Mouse (Mus musculus) forebrain, embryonic 14.5 days (tissue): ENCODE results near the gene Pard3b. TPM values are rescaled to one million over a fixed set of nuclear protein-coding genes. Genes with fewer than 3 reads are reported as not detected.
A peak's percentile ranks its signal among the peaks of the same experiment; 100 is the strongest.

Source experiments
- ATAC-seq: fragments of 200-750 bp; cut with Nextera tagmentation; 2 replicates; pipeline ENCODE4 v1.8.0; 2017; ENCODE audit warnings: mild to moderate bottlenecking, moderate library complexity
- DNase-seq: peaks from one replicate; pipeline ENCODE4 v3.0.0-alpha.2; 2015; ENCODE audit warnings: low spot score
- H3K27ac ChIP-seq: fragments of 300-500 bp; sonication (generic); 2 replicates; pipeline ENCODE4 v1.5.1; 2014; ENCODE audit warnings: low read depth, mild to moderate bottlenecking, control low read depth, low read length, moderate library complexity
- H3K27me3 ChIP-seq: fragments of 300-500 bp; sonication (generic); replicated peaks from 2 replicates; pipeline ENCODE4 v1.6.1; 2014; ENCODE audit warnings: low read length, control low read depth, mixed read lengths; ENCODE audit not compliant: control insufficient read depth, insufficient read depth
- H3K36me3 ChIP-seq: fragments of 300-500 bp; sonication (generic); 2 replicates; pipeline ENCODE4 v1.6.1; 2014; ENCODE audit warnings: low read length, control low read depth; ENCODE audit not compliant: control insufficient read depth, insufficient read depth
- H3K4me1 ChIP-seq: fragments of 300-500 bp; sonication (generic); 2 replicates; pipeline ENCODE4 v1.6.1; 2014; ENCODE audit warnings: antibody characterized with exemption, low read length, control low read depth; ENCODE audit not compliant: control insufficient read depth, insufficient read depth
- H3K4me2 ChIP-seq: fragments of 300-500 bp; sonication (generic); 2 replicates; pipeline ENCODE4 v1.6.1; 2014; ENCODE audit warnings: mild to moderate bottlenecking, control low read depth, low read length
- H3K4me3 ChIP-seq: fragments of 300-500 bp; sonication (generic); 2 replicates; pipeline ENCODE4 v1.5.1; 2014; ENCODE audit warnings: low read depth, low read length, control low read depth
- H3K9ac ChIP-seq: fragments of 300-500 bp; sonication (generic); 2 replicates; pipeline ENCODE4 v1.6.1; 2014; ENCODE audit warnings: mild to moderate bottlenecking, low read length, control low read depth, moderate library complexity
- H3K9me3 ChIP-seq: fragments of 300-500 bp; sonication (generic); replicated peaks from 2 replicates; pipeline ENCODE4 v1.6.1; 2016; ENCODE audit warnings: low read length, control low read depth, mixed read lengths; ENCODE audit not compliant: control insufficient read depth
- WGBS: fragments of 180-500 bp; shearing (Covaris S2); extraction: QIAGEN DNeasy Blood & Tissue Kit; methylation state at CpG from one replicate; pipeline ENCODE4 v1.1.7; 2014; 5-methylcytosine and 5-hydroxymethylcytosine counted together
- polyA plus RNA-seq: library from polyadenylated mRNA; unstranded; fragments of >200 nt; fragmentation: Nextera tagmentation; extraction: Ambion mirVana; gene quantifications from 2 replicates; pipeline ENCODE4 v1.2.1, GENCODE M21; 2014

Pard3b gene
- polyA plus RNA-seq, 1 experiment from 2014 or later, result 4.3 TPM

DNA sequence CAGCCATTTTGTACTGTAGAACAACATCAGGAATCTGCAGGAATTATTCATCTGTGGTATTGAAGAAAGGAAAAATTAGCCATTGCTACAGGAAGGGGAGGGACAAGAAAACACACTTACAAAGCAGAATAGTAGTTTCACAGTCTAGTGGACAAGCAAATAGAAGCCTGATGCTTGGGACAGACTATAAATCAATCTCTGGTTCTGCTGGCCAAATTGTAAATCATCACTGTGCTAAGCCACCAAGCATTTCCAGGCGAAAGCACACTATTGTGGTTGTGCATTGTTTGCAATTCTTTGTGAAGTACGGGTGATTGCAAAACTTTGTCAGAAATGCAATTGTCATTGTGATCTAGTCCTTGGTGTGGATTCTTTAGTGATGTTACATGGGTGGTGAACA is 786.7 kb downstream of the Pard3b start:
- Histone ChIP-seq H3K4me3 (no peak overlapping the region), H3K27me3 (no peaks in the 10 kb centered on the region; the same call in 1 of the 2 replicates), H3K4me2 (no peak overlapping the region), H3K4me1 (peaks cover 5% of the 10 kb centered on the region), H3K9ac (no peak overlapping the region), H3K9me3 (no peaks in the 10 kb centered on the region), H3K36me3 (no peaks in the 10 kb centered on the region), H3K27ac (no peak overlapping the region)
- 84% methylated on average over 2 of the region's 2 CpGs for WGBS
- DNase-seq (no peak), ATAC-seq (no peak)

- Histone ChIP-seq H3K27ac (no peak overlapping the region), H3K9me3 (no peaks in the 10 kb centered on the region), H3K9ac (no peak overlapping the region), H3K4me3 (no peak overlapping the region), H3K4me2 (no peak overlapping the region), H3K4me1 (peaks cover 5% of the 10 kb centered on the region), H3K36me3 (no peaks in the 10 kb centered on the region), H3K27me3 (no peaks in the 10 kb centered on the region; the same call in none of the 2 replicates)
- no peak for DNase-seq
- WGBS, result 82% methylated on average over 6 of the region's 6 CpGs
- ATAC-seq, result no peak
These were observed 790.1 kb downstream of the Pard3b start for GRCm38 (mm10) chr1:62428736-62429135.

DNA sequence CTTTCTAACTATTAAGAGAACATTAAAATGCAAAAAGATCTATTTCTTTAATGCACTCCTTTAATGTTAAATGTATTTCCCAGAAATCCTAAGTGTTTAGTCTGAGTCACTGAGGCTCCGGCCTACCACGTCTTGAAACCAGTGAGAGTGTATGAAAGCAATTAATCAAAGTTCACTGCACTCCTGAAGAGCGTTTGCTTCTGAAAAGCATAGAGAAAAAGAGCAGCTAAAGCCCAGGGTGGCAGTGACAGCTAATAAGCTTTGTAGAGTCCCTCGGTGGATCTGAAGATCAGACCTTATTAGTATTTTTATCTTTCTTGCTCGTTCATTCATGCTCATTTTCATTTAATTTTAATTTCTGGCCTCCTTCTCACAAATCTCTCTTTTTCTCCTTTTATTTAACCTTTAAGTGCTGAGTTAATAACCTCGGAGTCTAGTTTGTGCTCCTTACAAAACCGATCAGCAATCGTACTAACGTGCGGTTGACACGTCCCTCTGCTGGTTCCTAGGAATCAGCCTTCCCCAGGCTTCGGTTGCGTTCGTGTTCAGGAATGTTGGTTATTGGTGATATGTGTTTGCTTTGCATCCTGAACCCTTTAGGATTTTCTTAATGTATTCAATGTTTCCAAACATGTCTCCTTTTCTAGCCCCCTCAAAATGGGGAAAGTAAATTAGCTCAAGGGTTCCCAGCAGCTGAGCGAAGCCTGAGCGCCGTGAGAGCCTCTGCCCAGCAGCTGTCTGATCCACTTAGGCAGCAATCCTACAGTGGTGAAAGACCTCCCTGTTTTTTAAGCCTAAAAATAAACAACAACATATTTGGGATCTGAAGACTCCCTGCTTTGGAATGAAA is 790.9 kb downstream of the Pard3b start:
- Histone ChIP-seq H3K36me3 (no peaks in the 10 kb centered on the region), H3K9me3 (no peaks in the 10 kb centered on the region), H3K4me1 (peaks cover 5% of the 10 kb centered on the region), H3K27me3 (no peaks in the 10 kb centered on the region; the same call in none of the 2 replicates), H3K4me2 (peak overlapping the region; percentile 33), H3K4me3 (peak overlapping the region; percentile 9; the same call in 1 of the 2 replicates), H3K27ac (no peak overlapping the region), H3K9ac (no peak overlapping the region)
- DNase-seq (peak; percentile 73), ATAC-seq (peak; percentile 73)
- 9% methylated on average over 17 of the region's 17 CpGs for WGBS

DNA sequence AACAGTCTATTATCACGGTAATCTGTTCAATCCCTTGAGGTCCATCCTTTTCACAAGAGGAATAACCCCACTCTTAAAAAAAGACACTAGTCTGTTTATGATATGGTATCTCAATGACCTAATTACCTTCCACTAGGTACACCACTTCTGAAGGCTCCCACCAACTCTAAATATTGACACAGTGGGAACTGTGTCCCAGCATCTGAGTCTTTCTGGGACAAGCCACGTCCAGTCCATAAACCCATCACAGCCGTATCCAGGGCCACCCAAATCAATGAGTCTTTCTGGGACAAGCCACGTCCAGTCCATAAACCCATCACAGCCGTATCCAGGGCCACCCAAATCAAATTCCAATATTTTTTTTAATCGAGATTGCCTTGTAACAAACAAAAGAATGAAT is 792.4 kb downstream of the Pard3b start:
- DNase-seq, result no peak
- no peak for ATAC-seq
- no peaks in the 10 kb centered on the region; the same call in none of the 2 replicates for H3K27me3 ChIP-seq
- H3K4me1 ChIP-seq, result peaks cover 5% of the 10 kb centered on the region
- no peak overlapping the region for H3K4me3 ChIP-seq
- no peaks in the 10 kb centered on the region for H3K9me3 ChIP-seq
- H3K27ac ChIP-seq, result no peak overlapping the region
- no peak overlapping the region for H3K4me2 ChIP-seq
- no peaks in the 10 kb centered on the region for H3K36me3 ChIP-seq
- 41% methylated on average over 6 of the region's 6 CpGs for WGBS
- no peak overlapping the region for H3K9ac ChIP-seq

GRCm38 (mm10) chr1:62433891-62434290 is 795.3 kb downstream of the Pard3b start:
- Histone ChIP-seq H3K9me3 (no peaks in the 10 kb centered on the region), H3K4me2 (no peak overlapping the region), H3K36me3 (no peaks in the 10 kb centered on the region), H3K4me1 (peaks cover 5% of the 10 kb centered on the region), H3K9ac (no peak overlapping the region), H3K27me3 (no peaks in the 10 kb centered on the region; the same call in 1 of the 2 replicates), H3K4me3 (no peak overlapping the region), H3K27ac (no peak overlapping the region)
- DNase-seq, result no peak
- 72% methylated on average over 5 of the region's 5 CpGs for WGBS
- no peak for ATAC-seq

GRCm38 (mm10) chr1:62435844-62436243 is 797.2 kb downstream of the Pard3b start:
- Histone ChIP-seq H3K4me2 (no peak overlapping the region), H3K27ac (no peak overlapping the region), H3K4me1 (no peaks in the 10 kb centered on the region), H3K4me3 (no peak overlapping the region), H3K27me3 (no peaks in the 10 kb centered on the region; the same call in 1 of the 2 replicates), H3K9me3 (no peaks in the 10 kb centered on the region), H3K9ac (no peak overlapping the region), H3K36me3 (no peaks in the 10 kb centered on the region)
- DNase-seq, result peak; percentile 30
- 57% methylated on average over 9 of the region's 9 CpGs for WGBS
- ATAC-seq, result no peak

DNA sequence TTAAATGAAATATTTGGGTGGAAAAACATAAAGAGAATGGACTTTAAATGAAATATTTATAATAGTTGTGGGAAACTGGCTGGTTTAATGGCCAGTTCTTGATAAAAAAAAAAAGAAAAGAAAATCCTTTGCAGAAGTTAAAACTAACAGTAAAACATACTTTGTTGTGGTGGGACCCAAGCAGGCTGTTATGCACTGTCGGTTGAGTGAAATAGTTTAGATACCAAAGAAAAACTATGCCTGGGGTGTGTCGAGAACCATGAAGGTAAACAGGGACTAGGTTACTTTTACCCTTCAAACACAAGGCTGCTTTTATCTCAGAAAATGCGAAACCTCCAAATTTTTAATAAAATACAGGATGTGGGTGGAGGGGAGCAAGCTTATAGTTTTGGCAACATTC is 797.7 kb downstream of the Pard3b start:
- H3K4me1 ChIP-seq, result no peaks in the 10 kb centered on the region
- H3K4me3 ChIP-seq, result no peak overlapping the region
- H3K9me3 ChIP-seq, result no peaks in the 10 kb centered on the region
- no peaks in the 10 kb centered on the region; the same call in 1 of the 2 replicates for H3K27me3 ChIP-seq
- H3K27ac ChIP-seq, result no peak overlapping the region
- no peaks in the 10 kb centered on the region for H3K36me3 ChIP-seq
- ATAC-seq, result no peak
- no peak for DNase-seq
- no peak overlapping the region for H3K9ac ChIP-seq
- 89% methylated on average over 3 of the region's 3 CpGs for WGBS
- H3K4me2 ChIP-seq, result no peak overlapping the region

DNA sequence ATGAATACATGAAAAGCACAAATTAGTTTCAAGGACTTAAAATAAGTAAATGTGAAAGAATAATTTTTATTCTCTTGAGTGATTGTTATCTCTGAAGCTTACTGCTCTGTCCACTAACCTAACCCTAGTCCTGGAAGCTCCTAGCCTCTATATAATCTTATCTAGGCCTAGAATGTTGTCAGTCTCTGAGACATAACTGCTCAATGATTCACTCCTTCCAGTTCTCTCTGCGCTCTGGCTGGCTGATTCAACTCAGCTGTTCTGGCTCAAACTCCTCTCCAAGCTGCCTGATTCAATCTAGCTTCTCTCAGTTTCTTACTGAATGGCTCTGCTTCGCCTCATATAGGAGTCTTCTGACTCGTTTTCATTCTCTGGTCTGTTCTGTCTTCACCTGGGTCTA is 798.9 kb downstream of the Pard3b start:
- DNase-seq, result no peak
- 79% methylated on average over 3 of the region's 3 CpGs for WGBS

DNA sequence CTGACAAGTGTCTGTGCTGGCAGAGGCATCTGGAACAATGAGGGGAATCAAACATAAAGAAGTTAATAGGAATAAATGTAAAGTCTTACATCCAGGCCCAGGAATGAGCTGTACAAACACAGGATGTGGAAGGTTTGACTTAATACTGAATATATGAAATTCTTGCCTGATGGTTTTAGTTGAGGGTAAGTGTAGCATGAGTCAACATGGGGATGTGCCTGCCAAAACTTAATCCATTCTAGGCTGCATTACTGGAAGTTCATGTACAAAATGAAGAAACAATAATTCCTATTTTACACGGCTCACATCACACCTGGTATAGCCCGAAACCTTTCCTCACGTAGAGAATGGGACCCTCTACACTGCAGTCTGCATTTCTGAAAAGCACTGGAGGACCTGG is 805.8 kb downstream of the Pard3b start:
- Histone ChIP-seq H3K9ac (no peak overlapping the region), H3K27me3 (no peaks in the 10 kb centered on the region), H3K4me1 (no peaks in the 10 kb centered on the region), H3K4me2 (no peak overlapping the region), H3K9me3 (no peaks in the 10 kb centered on the region), H3K27ac (no peak overlapping the region), H3K36me3 (no peaks in the 10 kb centered on the region), H3K4me3 (no peak overlapping the region)
- ATAC-seq (no peak), DNase-seq (no peak)
- 88% methylated on average over 3 of the region's 3 CpGs for WGBS

More for the DNA sequence above, 798.9 kb downstream of the Pard3b start:
- no peaks in the 10 kb centered on the region for H3K27me3 ChIP-seq
- H3K4me1 ChIP-seq, result no peaks in the 10 kb centered on the region
- no peak overlapping the region for H3K27ac ChIP-seq
- no peaks in the 10 kb centered on the region for H3K36me3 ChIP-seq
- no peak for ATAC-seq
- H3K4me2 ChIP-seq, result no peak overlapping the region
- H3K9me3 ChIP-seq, result no peaks in the 10 kb centered on the region
- no peak overlapping the region for H3K4me3 ChIP-seq
- H3K9ac ChIP-seq, result no peak overlapping the region
